Mouse (Mus musculus) kidney, embryonic 14.5 days (tissue): ENCODE data around the gene Hlf. TPM values are rescaled to one million over a fixed set of nuclear protein-coding genes. Genes with fewer than 3 reads are reported as not detected.

ENCODE experiments used
- ATAC-seq: fragments of 200-750 bp; cut with Nextera tagmentation; 2 replicates; pipeline ENCODE4 v1.8.0; 2017; ENCODE audit warnings: moderate number of reproducible peaks, mild to moderate bottlenecking, moderate TSS enrichment, moderate library complexity; ENCODE audit not compliant: low FRiP score, low TSS enrichment
- H3K27ac ChIP-seq: fragments of 300-500 bp; sonication (generic); 2 replicates; pipeline ENCODE4 v1.5.1; 2014; ENCODE audit warnings: low read depth, mild to moderate bottlenecking, low read length, moderate library complexity, mixed read lengths
- H3K27me3 ChIP-seq: fragments of 300-500 bp; sonication (generic); 2 replicates; pipeline ENCODE4 v1.6.1; 2014; ENCODE audit warnings: mild to moderate bottlenecking, low read length; ENCODE audit not compliant: control insufficient read depth, insufficient read depth
- H3K36me3 ChIP-seq: fragments of 300-500 bp; sonication (generic); 2 replicates; pipeline ENCODE4 v1.6.1; 2014; ENCODE audit warnings: low read length, mixed read lengths; ENCODE audit not compliant: control insufficient read depth, insufficient read depth
- H3K4me1 ChIP-seq: fragments of 300-500 bp; sonication (generic); 2 replicates; pipeline ENCODE4 v1.6.1; 2014; ENCODE audit warnings: low read length, mixed read lengths; ENCODE audit not compliant: control insufficient read depth, insufficient read depth
- H3K4me2 ChIP-seq: fragments of 300-500 bp; sonication (generic); replicated peaks from 2 replicates; pipeline ENCODE4 v1.6.1; 2014; ENCODE audit warnings: low read depth, mild to moderate bottlenecking, low read length
- H3K4me3 ChIP-seq: fragments of 300-500 bp; sonication (generic); 2 replicates; pipeline ENCODE4 v1.5.1; 2014; ENCODE audit warnings: mild to moderate bottlenecking, low read length
- H3K9ac ChIP-seq: fragments of 300-500 bp; sonication (generic); 2 replicates; pipeline ENCODE4 v1.6.1; 2014; ENCODE audit warnings: low read depth, mild to moderate bottlenecking, low read length, moderate library complexity
- H3K9me3 ChIP-seq: fragments of 300-500 bp; sonication (generic); 2 replicates; pipeline ENCODE4 v1.6.1; 2016; ENCODE audit warnings: low read length; ENCODE audit not compliant: control insufficient read depth
- WGBS: fragments of 180-500 bp; shearing (Covaris S2); extraction: QIAGEN DNeasy Blood & Tissue Kit; methylation state at CpG from one replicate; pipeline ENCODE4 v1.1.7; 2014; 5-methylcytosine and 5-hydroxymethylcytosine counted together
- polyA plus RNA-seq: library from polyadenylated mRNA; unstranded; fragments of >200 nt; fragmentation: Nextera tagmentation; extraction: Ambion mirVana; gene quantifications from 2 replicates; pipeline ENCODE4 v1.2.1, GENCODE M21; 2014

Hlf gene
- polyA plus RNA-seq: 1.5 and 1.7 TPM in 2 replicates

GRCm38 (mm10) chr11:90390817-90391173 is at the start of gene Hlf:
TSS of gene Hlf (minus strand) at chr11:90390895.
- H3K36me3 ChIP-seq: no peaks in the 10 kb centered on the region
- no peaks in the 10 kb centered on the region for H3K9me3 ChIP-seq
- H3K4me1 ChIP-seq: peaks cover 17% of the 10 kb centered on the region; the same call in 1 of the 2 replicates
- WGBS: 0% methylated on average over 23 of the region's 40 CpGs
- ATAC-seq: peak; percentile 97
- peak within 1 kb of the TSS; percentile 95 for H3K4me2 ChIP-seq
- peak within 1 kb of the TSS; percentile 45; the same call in 1 of the 2 replicates for H3K9ac ChIP-seq
- peaks cover 22% of the 10 kb centered on the region; the same call in 1 of the 2 replicates for H3K27me3 ChIP-seq
- no peak within 1 kb of the TSS for H3K27ac ChIP-seq
- peak within 1 kb of the TSS; percentile 48 for H3K4me3 ChIP-seq

GRCm38 (mm10) chr11:90438768-90439167 is 48.1 kb upstream of the Hlf start:
- no peak overlapping the region for H3K27ac ChIP-seq
- no peaks in the 10 kb centered on the region for H3K9me3 ChIP-seq
- no peak for ATAC-seq
- no peak overlapping the region for H3K9ac ChIP-seq
- whole genome bisulfite sequencing: 78% methylated on average over 5 of the region's 5 CpGs
- no peak overlapping the region for H3K4me3 ChIP-seq
- no peaks in the 10 kb centered on the region for H3K4me1 ChIP-seq
- H3K36me3 ChIP-seq: no peaks in the 10 kb centered on the region
- no peak overlapping the region for H3K4me2 ChIP-seq
- no peaks in the 10 kb centered on the region for H3K27me3 ChIP-seq

- no peak overlapping the region for H3K4me3 ChIP-seq
- no peaks in the 10 kb centered on the region for H3K27me3 ChIP-seq
- WGBS: 89% methylated on average over 4 of the region's 4 CpGs
- H3K4me2 ChIP-seq: no peak overlapping the region
- H3K27ac ChIP-seq: no peak overlapping the region
- no peaks in the 10 kb centered on the region for H3K4me1 ChIP-seq
- no peaks in the 10 kb centered on the region for H3K36me3 ChIP-seq
- no peaks in the 10 kb centered on the region for H3K9me3 ChIP-seq
- ATAC-seq: no peak
- no peak overlapping the region for H3K9ac ChIP-seq
These were observed 34.5 kb upstream of the Hlf start for GRCm38 (mm10) chr11:90425207-90425525.

- Histone ChIP-seq H3K9me3 (no peaks in the 10 kb centered on the region), H3K27me3 (peaks cover 2% of the 10 kb centered on the region), H3K4me2 (no peak overlapping the region), H3K9ac (no peak overlapping the region), H3K4me3 (no peak overlapping the region), H3K4me1 (no peaks in the 10 kb centered on the region), H3K27ac (no peak overlapping the region), H3K36me3 (no peaks in the 10 kb centered on the region)
- ATAC-seq: no peak
- 84% methylated on average over 11 of the region's 11 CpGs for WGBS
These were observed 33.9 kb upstream of the Hlf start for GRCm38 (mm10) chr11:90424334-90425206.

GRCm38 (mm10) chr11:90423896-90424295 is 33.2 kb upstream of the Hlf start:
- no peak overlapping the region for H3K4me3 ChIP-seq
- no peaks in the 10 kb centered on the region for H3K4me1 ChIP-seq
- no peak for ATAC-seq
- H3K27ac ChIP-seq: no peak overlapping the region
- H3K27me3 ChIP-seq: peaks cover 5% of the 10 kb centered on the region
- H3K36me3 ChIP-seq: no peaks in the 10 kb centered on the region
- H3K4me2 ChIP-seq: no peak overlapping the region
- H3K9ac ChIP-seq: no peak overlapping the region
- 74% methylated on average over 3 of the region's 3 CpGs for WGBS
- H3K9me3 ChIP-seq: no peaks in the 10 kb centered on the region

- Histone ChIP-seq H3K4me3 (no peak overlapping the region), H3K36me3 (no peaks in the 10 kb centered on the region), H3K4me1 (0 out of 2 replicates have a peak, but pooled peaks cover 3% of the 10 kb centered on the region), H3K4me2 (no peak overlapping the region), H3K27ac (no peak overlapping the region), H3K9me3 (no peaks in the 10 kb centered on the region), H3K9ac (no peak overlapping the region), H3K27me3 (peaks cover 5% of the 10 kb centered on the region)
- no peak for ATAC-seq
- 93% methylated on average over 11 of the region's 11 CpGs for WGBS
These were observed 29.0 kb upstream of the Hlf start for GRCm38 (mm10) chr11:90419706-90420105.

GRCm38 (mm10) chr11:90417921-90418320 is 27.2 kb upstream of the Hlf start:
- peak; percentile 99 for ATAC-seq
- no peak overlapping the region for H3K27ac ChIP-seq

GRCm38 (mm10) chr11:90417011-90417410 is 26.3 kb upstream of the Hlf start:
- ATAC-seq: no peak
- 72% methylated on average over 5 of the region's 5 CpGs for WGBS
- Histone ChIP-seq H3K4me1 (0 out of 2 replicates have a peak, but pooled peaks cover 3% of the 10 kb centered on the region), H3K27me3 (peaks cover 5% of the 10 kb centered on the region), H3K4me3 (no peak overlapping the region), H3K36me3 (no peaks in the 10 kb centered on the region), H3K9ac (no peak overlapping the region), H3K27ac (no peak overlapping the region), H3K9me3 (no peaks in the 10 kb centered on the region), H3K4me2 (no peak overlapping the region)

More at GRCm38 (mm10) chr11:90417921-90418320, 27.2 kb upstream of the Hlf start:
- 0 out of 2 replicates have a peak, but pooled peaks cover 3% of the 10 kb centered on the region for H3K4me1 ChIP-seq
- H3K4me3 ChIP-seq: peak overlapping the region; percentile 31
- H3K9ac ChIP-seq: peak overlapping the region; percentile 37; the same call in 1 of the 2 replicates
- peak overlapping the region; percentile 46 for H3K4me2 ChIP-seq
- H3K9me3 ChIP-seq: no peaks in the 10 kb centered on the region
- H3K27me3 ChIP-seq: peaks cover 5% of the 10 kb centered on the region
- 0% methylated on average over 41 of the region's 42 CpGs for WGBS
- no peaks in the 10 kb centered on the region for H3K36me3 ChIP-seq

GRCm38 (mm10) chr11:90398850-90399249 is 8.2 kb upstream of the Hlf start:
- no peaks in the 10 kb centered on the region for H3K4me1 ChIP-seq
- no peaks in the 10 kb centered on the region for H3K36me3 ChIP-seq
- no peak for ATAC-seq
- WGBS: 38% methylated on average over 6 of the region's 6 CpGs
- H3K4me3 ChIP-seq: no peak overlapping the region
- H3K9me3 ChIP-seq: no peaks in the 10 kb centered on the region
- no peak overlapping the region for H3K9ac ChIP-seq
- H3K27me3 ChIP-seq: no peaks in the 10 kb centered on the region
- no peak overlapping the region for H3K4me2 ChIP-seq
- no peak overlapping the region for H3K27ac ChIP-seq
